Mouse (Mus musculus): ENCODE data around the gene Xpot. TPM values are rescaled to one million over a fixed set of nuclear protein-coding genes. Genes with fewer than 3 reads are reported as not detected.

The Xpot gene
- polyA plus RNA-seq, 1 experiment, result 44.0 TPM

DNA sequence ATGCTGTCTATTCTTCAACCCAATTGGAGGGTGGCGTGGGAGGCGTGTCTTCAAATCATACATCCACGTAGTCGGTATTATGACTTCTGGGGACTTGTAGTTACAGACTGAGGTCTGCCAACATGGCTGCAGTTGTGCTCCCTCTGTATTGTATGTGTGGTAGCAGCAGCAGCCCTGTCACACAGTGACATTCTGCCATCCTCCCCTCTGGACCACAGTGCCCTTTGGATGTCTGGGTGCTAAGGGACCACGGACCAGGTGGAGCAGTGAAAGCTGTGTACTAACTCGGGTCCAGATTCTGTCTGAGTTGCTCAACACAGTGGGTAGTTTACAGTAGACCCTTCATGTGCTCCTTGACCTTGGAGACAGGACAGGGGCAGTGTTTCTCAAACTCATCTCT is 82.6 kb downstream of the Xpot start:
- DNase-seq (ENCODE audit: low read depth in 1 of 2, low spot score in 2 of 2), result no peak
- 96% methylated on average over 6 of the region's 6 CpGs for WGBS
- Histone ChIP-seq H3K4me1 (ENCODE audit: control insufficient read depth, insufficient read depth, insufficient read length) (peaks cover 4% of the 10 kb centered on the region; the same call in 1 of the 2 replicates), H3K27ac (ENCODE audit: insufficient read depth, low read length) (no peak overlapping the region), H3K36me3 (ENCODE audit: control insufficient read depth, insufficient read depth, low read length) (peaks cover 14% of the 10 kb centered on the region), H3K27me3 (ENCODE audit: control insufficient read depth, insufficient read depth, low read length) (no peaks in the 10 kb centered on the region), H3K4me3 (ENCODE audit: extremely low read depth, insufficient read depth, insufficient read length) (no peak overlapping the region)
- TF ChIP-seq POLR2A (IDR thresholded peaks at IDR 0.05; ENCODE audit: low read depth, low read length) (no peak), CTCF (IDR thresholded peaks at IDR 0.05; ENCODE audit: extremely low read depth, insufficient read depth, insufficient read length, insufficient replicate concordance) (no peak)

DNA sequence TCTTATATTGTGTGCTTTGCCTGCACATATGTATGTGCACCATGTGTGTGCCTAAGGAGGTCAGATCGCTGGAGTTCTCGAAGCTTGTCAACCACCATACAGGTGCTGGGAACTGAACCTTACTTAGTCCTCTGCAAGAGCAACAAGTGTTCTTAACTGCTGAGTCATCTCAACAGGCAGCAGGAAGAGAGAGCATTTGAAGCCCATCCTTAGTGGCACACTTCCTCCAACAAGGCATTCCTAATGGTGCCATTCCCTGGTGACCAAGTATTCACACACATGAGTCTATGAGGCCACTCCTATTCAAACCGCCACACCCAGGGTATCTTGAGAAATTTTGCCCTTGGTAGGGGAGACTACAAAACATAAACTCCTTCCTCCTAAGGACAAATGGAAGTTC is 84.0 kb downstream of the Xpot start:
- TF ChIP-seq CTCF (IDR thresholded peaks at IDR 0.05; ENCODE audit: extremely low read depth, insufficient read depth, insufficient read length, insufficient replicate concordance) (no peak), POLR2A (IDR thresholded peaks at IDR 0.05; ENCODE audit: low read depth, low read length) (no peak)
- Histone ChIP-seq H3K4me3 (ENCODE audit: extremely low read depth, insufficient read depth, insufficient read length) (no peak overlapping the region), H3K27me3 (ENCODE audit: control insufficient read depth, insufficient read depth, low read length) (no peaks in the 10 kb centered on the region), H3K27ac (ENCODE audit: insufficient read depth, low read length) (no peak overlapping the region), H3K36me3 (ENCODE audit: control insufficient read depth, insufficient read depth, low read length) (peaks cover 7% of the 10 kb centered on the region), H3K4me1 (ENCODE audit: control insufficient read depth, insufficient read depth, insufficient read length) (peaks cover 4% of the 10 kb centered on the region; the same call in 1 of the 2 replicates)
- WGBS, result 79% methylated on average over 3 of the region's 3 CpGs
- no peak for DNase-seq (ENCODE audit: low read depth in 1 of 2, low spot score in 2 of 2)

Other genes starting within 250 kb of the Xpot start
- gene Rassf3, start 150.0 kb downstream of the Xpot start, polyA plus RNA-seq (2012; rRNA removed), result 20.4 and 26.2 TPM in 2 replicates
- gene Tbk1, start 39.5 kb downstream of the Xpot start, polyA plus RNA-seq (2012; rRNA removed), result 8.6 and 9.8 TPM in 2 replicates
- gene D930020B18Rik, start 15.3 kb upstream of the Xpot start, polyA plus RNA-seq (2012; rRNA removed), result 0.02 TPM in 1 of 2 replicates, not detected in the other
- 4.7 and 6.7 TPM in 2 replicates for gene BC048403, start 113.6 kb upstream of the Xpot start, polyA plus RNA-seq (2012; rRNA removed)